Mouse (Mus musculus): Measurements from ENCODE around the gene Bmp8b. TPM values are rescaled to one million over a fixed set of nuclear protein-coding genes. Genes with fewer than 3 reads are reported as not detected.

Gene Bmp8b
- not detected for polyA plus RNA-seq (2017; shearing (Covaris generic))

GRCm38 (mm10) chr4:123104651-123105450, at the start of gene Bmp8b:
Bmp8b (plus strand) TSS chr4:123105165.

GRCm38 (mm10) chr4:123116011-123116410, 11.0 kb downstream of the Bmp8b start, which contains the start of gene Oxct2b:
Oxct2b (plus strand) TSS chr4:123116266.

GRCm38 (mm10) chr4:123139513-123140154, 34.7 kb downstream of the Bmp8b start, which contains the start of gene Ppie:
Ppie (minus strand) TSS chr4:123139951.

Other genes with a start within 250 kb of the Bmp8b start
- 110 TPM for gene Cap1, start 219.1 kb upstream of the Bmp8b start, polyA plus RNA-seq (2017; shearing (Covaris generic))
- 4.7 TPM for gene Mfsd2a, start 144.0 kb upstream of the Bmp8b start, polyA plus RNA-seq (2017; shearing (Covaris generic))
- gene Mycl, start 109.5 kb upstream of the Bmp8b start, polyA plus RNA-seq (2017; shearing (Covaris generic)): not detected
- gene Trit1, start 88.6 kb upstream of the Bmp8b start, polyA plus RNA-seq (2017; shearing (Covaris generic)): 24.1 TPM
- not detected for gene Oxct2b, start 11.1 kb downstream of the Bmp8b start, polyA plus RNA-seq (2017; shearing (Covaris generic))
- 81.5 TPM for gene Ppie, start 34.8 kb downstream of the Bmp8b start, polyA plus RNA-seq (2017; shearing (Covaris generic))
- gene Hpcal4, start 78.1 kb downstream of the Bmp8b start, polyA plus RNA-seq (2017; shearing (Covaris generic)): 0.07 TPM
- not detected for gene Nt5c1a, start 96.3 kb downstream of the Bmp8b start, polyA plus RNA-seq (2017; shearing (Covaris generic))
- not detected for gene Heyl, start 128.4 kb downstream of the Bmp8b start, polyA plus RNA-seq (2017; shearing (Covaris generic))
- 6.8 TPM for gene Pabpc4, start 157.2 kb downstream of the Bmp8b start, polyA plus RNA-seq (2017; shearing (Covaris generic))
- not detected for gene Oxct2a, start 218.5 kb downstream of the Bmp8b start, polyA plus RNA-seq (2017; shearing (Covaris generic))
- not detected for gene Bmp8a, start 238.1 kb downstream of the Bmp8b start, polyA plus RNA-seq (2017; shearing (Covaris generic))